Mouse (Mus musculus) liver, adult 2 months (tissue): ENCODE measurements around the gene Bnc2.

Experiments
- CTCF ChIP-seq: fragments of 200-500 bp; IDR thresholded peaks from 2 replicates; pipeline ENCODE4 v1.5.1; 2011; ENCODE audit warnings: low read depth, low read length, control low read depth
- POLR2A ChIP-seq: fragments of 200-500 bp; IDR thresholded peaks from 2 replicates; pipeline ENCODE4 v1.6.1; 2011; ENCODE audit warnings: low read length, control low read depth; ENCODE audit not compliant: insufficient read depth; ENCODE audit errors: extremely low read depth

GRCm38 (mm10) chr4:84673681-84674307 is 1.3 kb downstream of the Bnc2 start:
- no peak for TF ChIP-seq CTCF
- TF ChIP-seq POLR2A: no peak
